Mouse (Mus musculus): ENCODE results near the gene Slc20a1. TPM values are rescaled to one million over a fixed set of nuclear protein-coding genes. Genes with fewer than 3 reads are reported as not detected.

The Slc20a1 gene
- polyA plus RNA-seq, 1 experiment: 14.7 TPM

- Histone ChIP-seq H3K27ac (ENCODE audit: insufficient read depth, low read depth, low read length) (peak overlapping the region; percentile 57), H3K36me3 (ENCODE audit: control insufficient read depth, insufficient read depth, low read length) (no peaks in the 10 kb centered on the region), H3K27me3 (replicated peaks; ENCODE audit: control insufficient read depth, insufficient read depth, low read length) (no peaks in the 10 kb centered on the region), H3K4me3 (ENCODE audit: insufficient read depth, low read depth, low read length) (no peak overlapping the region), H3K4me1 (ENCODE audit: control insufficient read depth, insufficient read depth, low read length) (peaks cover 7% of the 10 kb centered on the region; the same call in 1 of the 2 replicates)
- TF ChIP-seq POLR2A (IDR thresholded peaks at IDR 0.05; ENCODE audit: low read depth, low read length) (peak; percentile 39), CTCF (conservative IDR thresholded peaks at IDR 0.05; ENCODE audit: insufficient read depth, insufficient read length, low read depth, low read length) (no peak)
- DNase-seq: peak; percentile 96
- 60% methylated on average over 9 of the region's 9 CpGs for WGBS
Measured at GRCm38 (mm10) chr2:129232484-129232883, 33.9 kb downstream of the Slc20a1 start.

GRCm38 (mm10) chr2:129233218-129233617 is 34.7 kb downstream of the Slc20a1 start:
- TF ChIP-seq POLR2A (IDR thresholded peaks at IDR 0.05; ENCODE audit: low read depth, low read length) (no peak), CTCF (conservative IDR thresholded peaks at IDR 0.05; ENCODE audit: insufficient read depth, insufficient read length, low read depth, low read length) (no peak)
- Histone ChIP-seq H3K4me1 (ENCODE audit: control insufficient read depth, insufficient read depth, low read length) (peaks cover 7% of the 10 kb centered on the region; the same call in 1 of the 2 replicates), H3K36me3 (ENCODE audit: control insufficient read depth, insufficient read depth, low read length) (no peaks in the 10 kb centered on the region), H3K27ac (ENCODE audit: insufficient read depth, low read depth, low read length) (no peak overlapping the region), H3K4me3 (ENCODE audit: insufficient read depth, low read depth, low read length) (no peak overlapping the region), H3K27me3 (replicated peaks; ENCODE audit: control insufficient read depth, insufficient read depth, low read length) (no peaks in the 10 kb centered on the region)
- DNase-seq: no peak
- whole genome bisulfite sequencing: 85% methylated on average over 1 of the region's 1 CpGs

- Histone ChIP-seq H3K4me3 (ENCODE audit: insufficient read depth, low read depth, low read length) (no peak overlapping the region), H3K36me3 (ENCODE audit: control insufficient read depth, insufficient read depth, low read length) (no peaks in the 10 kb centered on the region), H3K27ac (ENCODE audit: insufficient read depth, low read depth, low read length) (no peak overlapping the region), H3K27me3 (replicated peaks; ENCODE audit: control insufficient read depth, insufficient read depth, low read length) (no peaks in the 10 kb centered on the region), H3K4me1 (ENCODE audit: control insufficient read depth, insufficient read depth, low read length) (peaks cover 7% of the 10 kb centered on the region; the same call in 1 of the 2 replicates)
- WGBS: 80% methylated on average over 9 of the region's 9 CpGs
- TF ChIP-seq CTCF (conservative IDR thresholded peaks at IDR 0.05; ENCODE audit: insufficient read depth, insufficient read length, low read depth, low read length) (no peak), POLR2A (IDR thresholded peaks at IDR 0.05; ENCODE audit: low read depth, low read length) (no peak)
- no peak for DNase-seq
Measured at GRCm38 (mm10) chr2:129233803-129234477, 35.4 kb downstream of the Slc20a1 start.

- TF ChIP-seq POLR2A (IDR thresholded peaks at IDR 0.05; ENCODE audit: low read depth, low read length) (no peak), CTCF (conservative IDR thresholded peaks at IDR 0.05; ENCODE audit: insufficient read depth, insufficient read length, low read depth, low read length) (no peak)
- Histone ChIP-seq H3K4me3 (ENCODE audit: insufficient read depth, low read depth, low read length) (no peak overlapping the region), H3K27me3 (replicated peaks; ENCODE audit: control insufficient read depth, insufficient read depth, low read length) (no peaks in the 10 kb centered on the region), H3K36me3 (ENCODE audit: control insufficient read depth, insufficient read depth, low read length) (no peaks in the 10 kb centered on the region), H3K27ac (ENCODE audit: insufficient read depth, low read depth, low read length) (no peak overlapping the region), H3K4me1 (ENCODE audit: control insufficient read depth, insufficient read depth, low read length) (peaks cover 7% of the 10 kb centered on the region; the same call in 1 of the 2 replicates)
- DNase-seq: no peak
- WGBS: 75% methylated on average over 2 of the region's 2 CpGs
Measured at GRCm38 (mm10) chr2:129234731-129235130, 36.2 kb downstream of the Slc20a1 start.

GRCm38 (mm10) chr2:129236526-129236925 is 38.0 kb downstream of the Slc20a1 start:
- DNase-seq: no peak
- H3K4me3 ChIP-seq (ENCODE audit: insufficient read depth, low read depth, low read length): no peak overlapping the region
- H3K36me3 ChIP-seq (ENCODE audit: control insufficient read depth, insufficient read depth, low read length): no peaks in the 10 kb centered on the region
- no peaks in the 10 kb centered on the region for H3K27me3 ChIP-seq (replicated peaks; ENCODE audit: control insufficient read depth, insufficient read depth, low read length)
- peaks cover 11% of the 10 kb centered on the region; the same call in 1 of the 2 replicates for H3K4me1 ChIP-seq (ENCODE audit: control insufficient read depth, insufficient read depth, low read length)
- H3K27ac ChIP-seq (ENCODE audit: insufficient read depth, low read depth, low read length): no peak overlapping the region
- 89% methylated on average over 4 of the region's 4 CpGs for WGBS
- TF ChIP-seq CTCF (conservative IDR thresholded peaks at IDR 0.05; ENCODE audit: insufficient read depth, insufficient read length, low read depth, low read length) (no peak), POLR2A (IDR thresholded peaks at IDR 0.05; ENCODE audit: low read depth, low read length) (no peak)

GRCm38 (mm10) chr2:129240726-129241432 is 42.3 kb downstream of the Slc20a1 start:
- Histone ChIP-seq H3K36me3 (ENCODE audit: control insufficient read depth, insufficient read depth, low read length) (no peaks in the 10 kb centered on the region), H3K27ac (ENCODE audit: insufficient read depth, low read depth, low read length) (peak overlapping the region; percentile 48; the same call in 1 of the 2 replicates), H3K27me3 (replicated peaks; ENCODE audit: control insufficient read depth, insufficient read depth, low read length) (no peaks in the 10 kb centered on the region), H3K4me1 (ENCODE audit: control insufficient read depth, insufficient read depth, low read length) (peaks cover 21% of the 10 kb centered on the region; the same call in 1 of the 2 replicates), H3K4me3 (ENCODE audit: insufficient read depth, low read depth, low read length) (no peak overlapping the region)
- no peak for TF ChIP-seq CTCF (conservative IDR thresholded peaks at IDR 0.05; ENCODE audit: insufficient read depth, insufficient read length, low read depth, low read length)
- no peak for TF ChIP-seq POLR2A (IDR thresholded peaks at IDR 0.05; ENCODE audit: low read depth, low read length)
- peak; percentile 71 for DNase-seq
- WGBS: 64% methylated on average over 9 of the region's 9 CpGs

Data from kidney, adult 2 months (tissue).